Mouse (Mus musculus) hindbrain, embryonic 15.5 days (tissue): ENCODE results near the gene Ccdc14. TPM values are rescaled to one million over a fixed set of nuclear protein-coding genes. Genes with fewer than 3 reads are reported as not detected.

ENCODE experiments used
- ATAC-seq: fragments of 200-750 bp; cut with Nextera tagmentation; 2 replicates; pipeline ENCODE4 v1.8.0; 2017; ENCODE audit warnings: low read depth, moderate number of reproducible peaks, moderate TSS enrichment; ENCODE audit not compliant: low FRiP score
- H3K27ac ChIP-seq: fragments of 300-500 bp; sonication (generic); replicated peaks from 2 replicates; pipeline ENCODE4 v1.5.1; 2015; ENCODE audit warnings: mild to moderate bottlenecking, inconsistent platforms
- H3K27me3 ChIP-seq: fragments of 300-500 bp; sonication (generic); 2 replicates; pipeline ENCODE4 v1.6.1; 2015; ENCODE audit warnings: control low read depth, inconsistent platforms
- H3K36me3 ChIP-seq: fragments of 300-500 bp; sonication (generic); 2 replicates; pipeline ENCODE4 v1.6.1; 2015; ENCODE audit warnings: control low read depth, inconsistent platforms
- H3K4me1 ChIP-seq: fragments of 300-500 bp; sonication (generic); replicated peaks from 2 replicates; pipeline ENCODE4 v1.6.1; 2015; ENCODE audit warnings: control low read depth, inconsistent platforms
- H3K4me2 ChIP-seq: fragments of 300-500 bp; sonication (generic); 2 replicates; pipeline ENCODE4 v1.6.1; 2015; ENCODE audit warnings: moderate library complexity, mild to moderate bottlenecking, inconsistent platforms
- H3K4me3 ChIP-seq: fragments of 300-500 bp; sonication (generic); 2 replicates; pipeline ENCODE4 v1.5.1; 2015; ENCODE audit warnings: mild to moderate bottlenecking, inconsistent platforms
- H3K9ac ChIP-seq: fragments of 300-500 bp; sonication (generic); 2 replicates; pipeline ENCODE4 v1.6.1; 2015; ENCODE audit warnings: inconsistent platforms
- H3K9me3 ChIP-seq: fragments of 300-500 bp; sonication (generic); 2 replicates; pipeline ENCODE4 v1.6.1; 2016; ENCODE audit warnings: control low read depth, inconsistent platforms
- WGBS: fragments of 180-500 bp; shearing (Covaris S2); methylation state at CpG from one replicate; pipeline ENCODE4 v1.1.7; 2015; 5-methylcytosine and 5-hydroxymethylcytosine counted together
- polyA plus RNA-seq: library from polyadenylated mRNA; unstranded; fragments of >200 nt; fragmentation: Nextera tagmentation; extraction: Ambion mirVana; gene quantifications from 2 replicates; pipeline ENCODE4 v1.2.1, GENCODE M21; 2015

Gene Ccdc14
- polyA plus RNA-seq, 1 experiment from 2014 or later: 3.8 TPM

GRCm38 (mm10) chr16:34765666-34766065 lies 75.2 kb downstream of the Ccdc14 start:
- Histone ChIP-seq H3K9me3 (no peaks in the 10 kb centered on the region), H3K4me2 (no peak overlapping the region), H3K27me3 (no peaks in the 10 kb centered on the region), H3K36me3 (no peaks in the 10 kb centered on the region), H3K4me1 (no peaks in the 10 kb centered on the region), H3K9ac (no peak overlapping the region), H3K4me3 (no peak overlapping the region), H3K27ac (no peak overlapping the region)
- ATAC-seq: no peak
- WGBS: 85% methylated on average over 1 of the region's 1 CpGs

GRCm38 (mm10) chr16:34766193-34766592 lies 75.8 kb downstream of the Ccdc14 start:
- Histone ChIP-seq H3K4me3 (no peak overlapping the region), H3K27ac (no peak overlapping the region), H3K4me2 (no peak overlapping the region), H3K9ac (no peak overlapping the region), H3K27me3 (no peaks in the 10 kb centered on the region), H3K9me3 (no peaks in the 10 kb centered on the region), H3K4me1 (no peaks in the 10 kb centered on the region), H3K36me3 (no peaks in the 10 kb centered on the region)
- 92% methylated on average over 1 of the region's 1 CpGs for WGBS
- no peak for ATAC-seq

GRCm38 (mm10) chr16:34767443-34767842 lies 77.0 kb downstream of the Ccdc14 start:
- H3K4me2 ChIP-seq: no peak overlapping the region
- H3K9me3 ChIP-seq: no peaks in the 10 kb centered on the region
- no peaks in the 10 kb centered on the region for H3K36me3 ChIP-seq
- no peak overlapping the region for H3K27ac ChIP-seq
- ATAC-seq: no peak
- peaks cover 1% of the 10 kb centered on the region for H3K4me1 ChIP-seq
- H3K9ac ChIP-seq: no peak overlapping the region
- 93% methylated on average over 2 of the region's 2 CpGs for WGBS
- H3K4me3 ChIP-seq: no peak overlapping the region
- H3K27me3 ChIP-seq: no peaks in the 10 kb centered on the region

GRCm38 (mm10) chr16:34768436-34768835 lies 78.0 kb downstream of the Ccdc14 start:
- WGBS: 73% methylated on average over 4 of the region's 4 CpGs
- no peak overlapping the region for H3K9ac ChIP-seq
- no peak overlapping the region for H3K27ac ChIP-seq
- ATAC-seq: no peak
- no peaks in the 10 kb centered on the region for H3K9me3 ChIP-seq
- H3K4me1 ChIP-seq: peaks cover 11% of the 10 kb centered on the region
- no peaks in the 10 kb centered on the region for H3K27me3 ChIP-seq
- H3K4me2 ChIP-seq: no peak overlapping the region
- H3K36me3 ChIP-seq: no peaks in the 10 kb centered on the region
- no peak overlapping the region for H3K4me3 ChIP-seq

- Histone ChIP-seq H3K27me3 (no peaks in the 10 kb centered on the region), H3K4me3 (no peak overlapping the region), H3K36me3 (no peaks in the 10 kb centered on the region), H3K9ac (no peak overlapping the region), H3K4me2 (no peak overlapping the region), H3K27ac (no peak overlapping the region), H3K9me3 (no peaks in the 10 kb centered on the region), H3K4me1 (peaks cover 11% of the 10 kb centered on the region)
- 86% methylated on average over 4 of the region's 4 CpGs for WGBS
- no peak for ATAC-seq
These were observed 79.7 kb downstream of the Ccdc14 start for GRCm38 (mm10) chr16:34770127-34770526.

- Histone ChIP-seq H3K9ac (no peak overlapping the region), H3K27me3 (no peaks in the 10 kb centered on the region), H3K9me3 (no peaks in the 10 kb centered on the region), H3K27ac (no peak overlapping the region), H3K4me2 (no peak overlapping the region), H3K4me3 (no peak overlapping the region), H3K4me1 (peaks cover 11% of the 10 kb centered on the region), H3K36me3 (no peaks in the 10 kb centered on the region)
- 13% methylated on average over 4 of the region's 4 CpGs for WGBS
- 0 out of 2 replicates have a peak, but pooled peaks have one; percentile 51 for ATAC-seq
These were observed 82.1 kb downstream of the Ccdc14 start for GRCm38 (mm10) chr16:34772445-34773032.

Other genes with a start within 250 kb of the Ccdc14 start
- gene Kalrn, start 117.1 kb upstream of the Ccdc14 start, polyA plus RNA-seq: 24.6 and 26.5 TPM in 2 replicates
- not detected in 2 replicates for gene Ropn1, start 40.7 kb upstream of the Ccdc14 start, polyA plus RNA-seq
- 5.3 and 6.4 TPM in 2 replicates for gene Mylk, start 54.6 kb downstream of the Ccdc14 start, polyA plus RNA-seq